Mouse (Mus musculus) midbrain, embryonic 12.5 days (tissue): ENCODE measurements around the gene Peli2. TPM values are rescaled to one million over a fixed set of nuclear protein-coding genes. Genes with fewer than 3 reads are reported as not detected.
A peak's percentile ranks its signal among the peaks of the same experiment; 100 is the strongest.

Experiments
- ATAC-seq: fragments of 200-750 bp; cut with Nextera tagmentation; 2 replicates; pipeline ENCODE4 v1.8.0; 2017; ENCODE audit warnings: low read depth, moderate TSS enrichment, moderate library complexity; ENCODE audit not compliant: low FRiP score
- H3K27ac ChIP-seq: fragments of 300-500 bp; sonication (generic); replicated peaks from 2 replicates; pipeline ENCODE4 v1.5.1; 2016; ENCODE audit warnings: mild to moderate bottlenecking
- H3K27me3 ChIP-seq: fragments of 300-500 bp; sonication (generic); 2 replicates; pipeline ENCODE4 v1.6.1; 2016; ENCODE audit warnings: mild to moderate bottlenecking
- H3K36me3 ChIP-seq: fragments of 300-500 bp; sonication (generic); 2 replicates; pipeline ENCODE4 v1.6.1; 2016
- H3K4me1 ChIP-seq: fragments of 300-500 bp; sonication (generic); 2 replicates; pipeline ENCODE4 v1.6.1; 2016
- H3K4me2 ChIP-seq: fragments of 300-500 bp; sonication (generic); replicated peaks from 2 replicates; pipeline ENCODE4 v1.6.1; 2016; ENCODE audit warnings: mild to moderate bottlenecking, moderate library complexity
- H3K4me3 ChIP-seq: fragments of 300-500 bp; sonication (generic); 2 replicates; pipeline ENCODE4 v1.5.1; 2016; ENCODE audit warnings: mild to moderate bottlenecking
- H3K9ac ChIP-seq: fragments of 300-500 bp; sonication (generic); replicated peaks from 2 replicates; pipeline ENCODE4 v1.6.1; 2016; ENCODE audit warnings: mild to moderate bottlenecking, moderate library complexity
- H3K9me3 ChIP-seq: fragments of 300-500 bp; sonication (generic); 2 replicates; pipeline ENCODE4 v1.6.1; 2016; ENCODE audit warnings: mild to moderate bottlenecking
- WGBS: fragments of 180-500 bp; shearing (Covaris S2); methylation state at CpG from one replicate; pipeline ENCODE4 v1.1.7; 2016; 5-methylcytosine and 5-hydroxymethylcytosine counted together
- polyA plus RNA-seq: library from polyadenylated mRNA; unstranded; fragments of >200 nt; fragmentation: Nextera tagmentation; extraction: Ambion mirVana; gene quantifications from 2 replicates; pipeline ENCODE4 v1.2.1, GENCODE M21; 2016

The Peli2 gene
- polyA plus RNA-seq, 1 experiment from 2014 or later = 15.9 TPM

DNA sequence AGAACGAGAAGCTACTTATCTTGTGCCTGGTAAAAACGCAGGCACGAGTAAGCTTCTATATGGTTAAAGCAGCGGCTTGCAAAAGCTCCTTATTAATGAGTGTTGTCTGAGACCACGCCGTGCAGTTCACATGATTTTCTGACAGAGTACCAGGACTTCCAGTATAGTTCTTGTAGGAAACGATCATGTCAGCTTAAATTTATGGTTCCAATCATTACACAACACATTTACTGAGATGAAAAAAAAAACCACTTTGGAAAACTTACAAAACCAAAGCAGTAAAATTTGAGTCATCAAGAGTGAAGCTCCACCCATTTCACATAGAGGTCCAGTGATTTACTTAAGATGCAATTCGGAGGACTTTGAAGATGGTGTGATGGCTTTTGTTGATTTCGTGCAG lies 53.2 kb downstream of the Peli2 start:
- ATAC-seq = no peak
- Histone ChIP-seq H3K9me3 (no peaks in the 10 kb centered on the region), H3K4me1 (peaks cover 19% of the 10 kb centered on the region), H3K36me3 (peaks cover 3% of the 10 kb centered on the region; the same call in 1 of the 2 replicates), H3K4me2 (no peak overlapping the region), H3K4me3 (no peak overlapping the region), H3K9ac (no peak overlapping the region), H3K27ac (no peak overlapping the region), H3K27me3 (no peaks in the 10 kb centered on the region)
- 89% methylated on average over 9 of the region's 9 CpGs for WGBS

DNA sequence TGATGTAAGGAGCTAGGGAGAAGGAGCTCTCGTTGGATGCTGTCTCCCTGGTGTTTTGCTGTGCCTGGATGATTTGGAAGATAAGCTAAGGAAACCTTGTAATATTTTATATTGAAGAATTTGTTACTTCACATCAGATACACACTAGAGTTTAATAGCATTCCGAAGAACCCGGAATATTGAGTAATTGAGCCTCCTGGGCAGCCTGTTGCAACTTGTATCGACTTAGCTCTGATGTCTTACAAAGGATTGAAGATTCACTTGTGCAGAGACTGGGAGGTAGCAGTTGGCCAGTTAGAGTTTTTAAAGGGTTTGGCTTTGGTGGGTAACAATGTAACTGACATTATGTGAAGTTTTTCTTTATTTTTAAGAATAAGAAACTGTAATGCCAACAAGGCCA lies 53.7 kb downstream of the Peli2 start:
- no peak overlapping the region for H3K9ac ChIP-seq
- H3K4me3 ChIP-seq = no peak overlapping the region
- peaks cover 4% of the 10 kb centered on the region; the same call in 1 of the 2 replicates for H3K36me3 ChIP-seq
- no peak overlapping the region for H3K4me2 ChIP-seq
- no peak for ATAC-seq
- H3K9me3 ChIP-seq = no peaks in the 10 kb centered on the region
- H3K27me3 ChIP-seq = no peaks in the 10 kb centered on the region
- peaks cover 19% of the 10 kb centered on the region for H3K4me1 ChIP-seq
- H3K27ac ChIP-seq = no peak overlapping the region
- 92% methylated on average over 4 of the region's 4 CpGs for WGBS

DNA sequence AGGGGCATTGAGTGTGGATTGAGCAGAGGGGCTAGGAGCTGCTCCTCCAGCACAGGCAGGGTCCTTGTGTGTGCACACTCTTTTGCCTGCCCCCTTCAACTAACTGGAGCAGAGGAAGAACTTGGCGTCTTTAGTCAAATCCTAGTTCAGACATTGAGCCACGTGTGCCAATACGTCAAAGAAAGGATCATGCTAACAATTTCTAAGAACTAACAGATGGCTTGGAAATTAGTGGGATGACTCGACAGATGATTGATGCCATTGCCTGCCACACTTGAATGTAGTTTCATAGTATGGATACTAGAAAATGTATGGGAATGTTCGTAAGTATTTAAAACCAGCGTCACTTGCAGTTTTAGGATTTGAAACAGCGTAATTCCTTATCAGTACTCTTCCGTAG lies 54.5 kb downstream of the Peli2 start:
- Histone ChIP-seq H3K4me3 (no peak overlapping the region), H3K27me3 (no peaks in the 10 kb centered on the region), H3K9me3 (no peaks in the 10 kb centered on the region), H3K27ac (no peak overlapping the region), H3K4me2 (no peak overlapping the region), H3K36me3 (peaks cover 4% of the 10 kb centered on the region; the same call in 1 of the 2 replicates), H3K4me1 (peaks cover 19% of the 10 kb centered on the region), H3K9ac (no peak overlapping the region)
- 92% methylated on average over 8 of the region's 8 CpGs for WGBS
- ATAC-seq = no peak

DNA sequence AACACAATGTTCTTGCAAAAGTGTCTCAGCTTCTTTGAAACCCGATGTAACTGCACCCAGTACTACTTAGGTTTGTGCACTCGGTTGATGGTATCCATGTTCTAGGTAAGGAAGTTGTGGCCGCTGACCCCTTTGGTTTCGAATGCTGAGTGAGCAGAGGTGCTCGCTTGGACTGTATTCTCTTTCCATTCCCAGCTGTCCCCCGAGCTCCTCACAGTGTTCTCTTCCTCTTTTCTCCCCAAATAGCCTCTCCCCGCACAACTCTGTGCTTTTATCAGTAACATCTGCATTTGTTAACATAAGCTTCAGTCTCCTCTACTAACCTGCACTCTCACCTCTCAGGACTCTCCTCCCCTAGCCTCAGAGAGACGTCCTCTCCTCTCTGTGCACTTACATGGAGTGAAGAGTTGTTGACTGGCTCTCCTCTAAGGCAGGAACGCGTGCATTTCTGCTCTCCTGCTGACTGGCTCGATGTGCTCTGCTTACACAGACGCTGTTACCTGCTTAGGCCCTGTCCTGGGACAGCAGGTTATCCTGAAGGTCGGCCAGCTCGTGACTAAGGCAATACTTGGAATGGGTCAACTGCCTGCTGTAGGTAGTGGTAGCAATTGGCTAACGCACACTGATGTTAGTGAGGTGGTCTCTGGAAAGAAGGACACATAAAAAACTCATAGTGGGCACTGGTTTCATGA lies 57.8 kb downstream of the Peli2 start:
- Histone ChIP-seq H3K36me3 (peaks cover 12% of the 10 kb centered on the region), H3K4me1 (0 out of 2 replicates have a peak, but pooled peaks cover 4% of the 10 kb centered on the region), H3K4me3 (no peak overlapping the region), H3K4me2 (no peak overlapping the region), H3K27me3 (no peaks in the 10 kb centered on the region), H3K9me3 (0 out of 2 replicates have a peak, but pooled peaks cover 4% of the 10 kb centered on the region), H3K27ac (no peak overlapping the region), H3K9ac (no peak overlapping the region)
- no peak for ATAC-seq
- 88% methylated on average over 15 of the region's 15 CpGs for WGBS

DNA sequence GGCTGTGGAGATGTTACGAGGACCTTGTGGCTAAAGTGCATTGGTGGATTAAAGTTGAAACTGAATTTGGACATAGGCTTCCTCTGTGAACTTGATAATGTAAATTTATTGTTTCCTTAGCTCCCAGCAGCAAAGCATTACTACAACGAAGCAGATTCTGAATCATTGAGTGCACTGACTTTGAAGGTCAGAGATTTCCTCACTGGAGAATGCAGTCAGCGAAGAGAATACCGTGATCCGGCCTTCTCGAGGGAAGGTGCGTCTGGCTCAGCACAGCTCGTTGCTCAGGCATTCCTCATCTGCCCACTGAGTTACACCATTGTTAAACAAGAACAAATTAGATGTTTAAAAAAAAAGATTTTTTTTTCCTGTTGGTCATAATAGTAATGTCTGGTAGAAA lies 58.4 kb downstream of the Peli2 start:
- H3K27ac ChIP-seq = no peak overlapping the region
- 0 out of 2 replicates have a peak, but pooled peaks cover 4% of the 10 kb centered on the region for H3K4me1 ChIP-seq
- H3K36me3 ChIP-seq = peaks cover 15% of the 10 kb centered on the region
- no peak overlapping the region for H3K4me3 ChIP-seq
- WGBS = 86% methylated on average over 8 of the region's 8 CpGs
- 0 out of 2 replicates have a peak, but pooled peaks cover 4% of the 10 kb centered on the region for H3K9me3 ChIP-seq
- no peaks in the 10 kb centered on the region for H3K27me3 ChIP-seq
- H3K9ac ChIP-seq = no peak overlapping the region
- no peak overlapping the region for H3K4me2 ChIP-seq
- no peak for ATAC-seq

DNA sequence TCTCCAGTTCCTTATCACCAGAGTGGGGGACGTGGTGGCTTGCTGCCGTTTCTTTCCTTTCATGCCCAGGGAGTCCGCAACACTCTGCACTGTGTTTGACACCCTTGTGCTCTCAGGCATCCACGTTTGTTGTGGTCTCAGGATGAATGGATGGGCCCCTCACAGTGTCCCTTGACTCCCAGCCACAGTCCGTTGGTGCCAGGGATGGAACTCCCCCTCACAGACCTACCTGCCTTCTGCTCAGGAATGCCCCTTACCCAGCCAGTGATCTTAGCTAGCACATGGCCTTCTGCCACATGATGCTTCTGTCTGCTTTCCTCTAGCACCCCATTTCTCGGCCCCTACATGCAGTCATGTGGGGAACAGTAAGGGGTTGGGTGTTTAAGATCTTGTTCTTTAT lies 65.7 kb downstream of the Peli2 start:
- ATAC-seq = no peak
- 86% methylated on average over 6 of the region's 6 CpGs for WGBS
- Histone ChIP-seq H3K27me3 (no peaks in the 10 kb centered on the region), H3K9me3 (0 out of 2 replicates have a peak, but pooled peaks cover 4% of the 10 kb centered on the region), H3K27ac (no peak overlapping the region), H3K4me3 (no peak overlapping the region), H3K4me1 (no peaks in the 10 kb centered on the region), H3K9ac (no peak overlapping the region), H3K4me2 (no peak overlapping the region), H3K36me3 (peaks cover 24% of the 10 kb centered on the region)

DNA sequence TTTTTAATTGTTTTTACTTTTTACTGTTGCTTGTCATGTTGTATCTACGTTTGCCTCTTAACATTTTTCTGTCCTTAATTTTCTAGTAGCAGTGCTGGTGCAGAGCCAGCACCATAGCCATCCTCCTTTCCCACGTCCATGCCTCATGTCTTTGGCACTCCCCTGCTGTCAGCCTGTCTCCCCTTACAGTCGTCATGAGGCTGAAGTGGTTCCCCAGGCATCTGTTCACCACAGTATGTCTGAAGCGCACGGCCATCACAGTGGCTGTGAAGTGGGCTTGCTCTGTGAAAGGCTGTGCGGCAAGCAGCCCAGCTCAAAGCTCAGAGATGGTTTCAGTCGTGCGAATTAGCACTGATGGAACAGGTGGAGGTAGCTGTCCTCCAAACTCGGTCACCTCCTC lies 66.5 kb downstream of the Peli2 start:
- peaks cover 24% of the 10 kb centered on the region for H3K36me3 ChIP-seq
- no peak overlapping the region for H3K4me3 ChIP-seq
- no peaks in the 10 kb centered on the region for H3K4me1 ChIP-seq
- no peaks in the 10 kb centered on the region for H3K27me3 ChIP-seq
- H3K9ac ChIP-seq = no peak overlapping the region
- no peak overlapping the region for H3K4me2 ChIP-seq
- no peaks in the 10 kb centered on the region for H3K9me3 ChIP-seq
- ATAC-seq = no peak
- WGBS = 80% methylated on average over 9 of the region's 9 CpGs
- H3K27ac ChIP-seq = no peak overlapping the region

DNA sequence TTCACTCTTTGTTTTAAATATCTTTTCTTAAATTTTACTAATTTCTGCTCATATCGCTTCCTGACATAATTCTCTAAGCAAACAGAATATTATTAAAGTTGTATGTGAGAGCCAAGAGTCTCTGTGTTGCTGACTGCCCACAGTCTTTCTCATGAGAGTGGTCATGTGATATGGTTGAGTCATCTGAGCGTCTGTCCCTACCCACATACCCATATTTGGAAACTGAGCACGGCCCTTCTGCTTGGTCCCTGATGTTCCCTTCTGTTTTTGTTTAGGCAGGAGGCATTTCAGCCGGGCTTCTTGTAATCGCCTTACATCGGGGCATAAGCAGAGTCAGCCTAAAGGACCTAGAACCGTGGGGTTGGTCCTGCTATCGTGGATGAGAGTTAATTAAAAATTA lies 68.7 kb downstream of the Peli2 start:
- H3K4me1 ChIP-seq = no peaks in the 10 kb centered on the region
- H3K9me3 ChIP-seq = no peaks in the 10 kb centered on the region
- H3K27me3 ChIP-seq = no peaks in the 10 kb centered on the region
- no peak overlapping the region for H3K27ac ChIP-seq
- H3K4me3 ChIP-seq = no peak overlapping the region
- 82% methylated on average over 8 of the region's 8 CpGs for whole genome bisulfite sequencing
- no peak for ATAC-seq
- H3K4me2 ChIP-seq = no peak overlapping the region
- peaks cover 13% of the 10 kb centered on the region; the same call in 1 of the 2 replicates for H3K36me3 ChIP-seq
- no peak overlapping the region for H3K9ac ChIP-seq

DNA sequence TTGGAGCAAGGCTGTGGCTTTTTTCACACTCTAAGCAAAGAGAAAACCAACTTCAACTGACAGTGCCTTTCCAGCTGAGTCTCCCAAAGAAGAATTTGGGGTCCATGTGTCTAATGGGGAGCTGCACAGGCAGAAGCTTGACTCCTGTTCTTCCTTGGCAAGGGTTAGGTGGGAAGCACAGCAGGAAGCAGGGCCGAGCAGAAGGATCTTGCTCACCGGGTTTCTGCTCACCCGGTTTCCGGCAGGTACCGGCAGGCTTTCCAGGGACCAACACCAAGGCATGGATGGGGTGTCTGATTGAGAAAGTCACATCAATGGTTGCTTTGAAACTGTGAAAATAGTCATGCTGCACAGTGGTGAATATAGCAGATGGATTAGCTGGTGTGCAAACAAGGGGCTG lies 70.3 kb downstream of the Peli2 start:
- Histone ChIP-seq H3K27me3 (no peaks in the 10 kb centered on the region), H3K4me1 (peaks cover 6% of the 10 kb centered on the region; the same call in 1 of the 2 replicates), H3K27ac (no peak overlapping the region), H3K36me3 (no peaks in the 10 kb centered on the region), H3K4me2 (no peak overlapping the region), H3K4me3 (no peak overlapping the region), H3K9me3 (no peaks in the 10 kb centered on the region), H3K9ac (no peak overlapping the region)
- ATAC-seq = no peak
- WGBS = 92% methylated on average over 5 of the region's 5 CpGs

DNA sequence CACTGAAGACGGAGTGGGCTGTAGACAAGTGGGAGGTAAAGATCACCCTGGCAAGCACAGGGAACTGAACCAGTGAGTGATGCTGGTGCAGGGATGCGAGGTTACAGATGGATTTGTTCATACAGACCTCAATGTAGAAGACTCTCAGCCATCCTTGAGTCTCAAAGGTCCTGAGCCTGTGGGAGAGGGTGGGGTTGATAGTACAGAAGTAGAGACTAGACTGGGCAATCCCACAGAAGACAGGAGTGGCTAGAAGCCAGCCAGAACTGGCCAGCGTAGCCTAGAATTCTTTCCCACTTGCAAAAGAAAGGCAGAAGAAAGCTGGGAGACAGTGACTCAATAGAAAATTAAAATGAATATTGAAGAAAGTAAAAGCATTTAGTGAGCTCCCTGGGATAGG lies 71.3 kb downstream of the Peli2 start:
- Histone ChIP-seq H3K27ac (no peak overlapping the region), H3K9ac (no peak overlapping the region), H3K4me2 (no peak overlapping the region), H3K4me1 (peaks cover 14% of the 10 kb centered on the region), H3K27me3 (no peaks in the 10 kb centered on the region), H3K36me3 (no peaks in the 10 kb centered on the region), H3K9me3 (no peaks in the 10 kb centered on the region), H3K4me3 (no peak overlapping the region)
- no peak for ATAC-seq
- 95% methylated on average over 3 of the region's 3 CpGs for WGBS

DNA sequence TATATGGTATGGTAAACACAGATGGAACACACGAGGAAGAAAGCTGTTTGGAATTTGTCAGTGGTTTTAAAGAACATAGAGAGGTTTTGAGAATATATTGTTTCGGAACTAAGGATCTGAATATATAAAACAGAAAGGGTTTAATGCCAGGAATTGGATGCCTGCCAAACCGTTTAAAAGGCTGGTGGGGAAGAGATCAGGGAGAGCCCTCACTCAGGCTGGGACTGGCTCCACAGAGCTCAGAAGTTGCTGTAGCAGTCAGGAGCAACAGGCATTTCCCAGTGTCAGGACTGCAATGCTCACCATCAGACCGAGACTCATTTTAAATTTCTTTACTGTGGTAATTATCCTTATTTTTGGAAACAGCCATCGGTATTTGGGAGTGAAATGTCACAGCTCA lies 76.2 kb downstream of the Peli2 start:
- ATAC-seq = 0 out of 2 replicates have a peak, but pooled peaks have one; percentile 44
- no peak overlapping the region for H3K4me3 ChIP-seq
- H3K4me2 ChIP-seq = no peak overlapping the region
- H3K27ac ChIP-seq = 0 out of 2 replicates have a peak overlapping the region, but pooled peaks have one; percentile 30
- H3K4me1 ChIP-seq = peaks cover 36% of the 10 kb centered on the region
- H3K9me3 ChIP-seq = no peaks in the 10 kb centered on the region
- H3K9ac ChIP-seq = no peak overlapping the region
- no peaks in the 10 kb centered on the region for H3K27me3 ChIP-seq
- no peaks in the 10 kb centered on the region for H3K36me3 ChIP-seq
- 42% methylated on average over 5 of the region's 5 CpGs for WGBS

DNA sequence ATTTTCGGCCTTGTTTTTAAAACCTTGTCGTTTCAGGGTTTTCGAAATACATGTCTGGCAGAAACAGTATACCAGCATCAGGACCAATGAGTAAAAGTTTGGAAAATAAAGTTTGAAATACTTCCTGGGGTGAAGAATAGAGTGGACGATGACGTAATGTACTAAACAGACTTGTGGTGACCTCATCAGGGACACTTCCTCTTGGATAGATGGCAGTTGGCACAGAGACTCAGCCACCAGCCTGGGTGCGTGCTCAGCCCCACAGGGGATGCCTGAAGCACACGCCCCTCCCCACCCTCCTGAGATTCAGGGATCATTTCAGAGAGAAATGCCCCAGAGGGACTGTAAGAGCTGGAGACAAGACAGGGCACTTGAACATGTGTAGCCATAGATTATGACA lies 76.7 kb downstream of the Peli2 start:
- no peak for ATAC-seq
- Histone ChIP-seq H3K36me3 (no peaks in the 10 kb centered on the region), H3K4me2 (no peak overlapping the region), H3K9ac (no peak overlapping the region), H3K4me1 (peaks cover 41% of the 10 kb centered on the region), H3K27me3 (no peaks in the 10 kb centered on the region), H3K4me3 (no peak overlapping the region), H3K27ac (0 out of 2 replicates have a peak overlapping the region, but pooled peaks have one; percentile 30), H3K9me3 (no peaks in the 10 kb centered on the region)
- 81% methylated on average over 7 of the region's 7 CpGs for WGBS
